Mouse (Mus musculus) heart, adult 2 months (tissue): ENCODE data around the gene Trim56.

Source experiments
- CTCF ChIP-seq: fragments of 200-600 bp; IDR thresholded peaks from 2 replicates; pipeline ENCODE4 v1.8.1; 2022; ENCODE audit warnings: antibody characterized with exemption, mild to moderate bottlenecking, moderate library complexity
- EP300 ChIP-seq: fragments of 200-500 bp; IDR thresholded peaks from 2 replicates; pipeline ENCODE4 v1.6.1; 2011; ENCODE audit warnings: low read depth, low read length, control low read depth; ENCODE audit not compliant: insufficient read depth
- POLR2A ChIP-seq: fragments of 200-500 bp; IDR thresholded peaks from 2 replicates; pipeline ENCODE4 v1.6.1; 2011; ENCODE audit warnings: mild to moderate bottlenecking, low read depth, low read length, control low read depth; ENCODE audit not compliant: insufficient read depth

GRCm38 (mm10) chr5:137114891-137115561, 983 bp downstream of the Trim56 start:
- TF ChIP-seq CTCF: no peak
- no peak for TF ChIP-seq EP300
- no peak for TF ChIP-seq POLR2A
